Mouse (Mus musculus): Measurements from ENCODE around the gene Rnaseh2b. TPM values are rescaled to one million over a fixed set of nuclear protein-coding genes. Genes with fewer than 3 reads are reported as not detected.

Rnaseh2b gene
- polyA plus RNA-seq, 1 experiment from 2014 or later = 65.0 TPM

DNA sequence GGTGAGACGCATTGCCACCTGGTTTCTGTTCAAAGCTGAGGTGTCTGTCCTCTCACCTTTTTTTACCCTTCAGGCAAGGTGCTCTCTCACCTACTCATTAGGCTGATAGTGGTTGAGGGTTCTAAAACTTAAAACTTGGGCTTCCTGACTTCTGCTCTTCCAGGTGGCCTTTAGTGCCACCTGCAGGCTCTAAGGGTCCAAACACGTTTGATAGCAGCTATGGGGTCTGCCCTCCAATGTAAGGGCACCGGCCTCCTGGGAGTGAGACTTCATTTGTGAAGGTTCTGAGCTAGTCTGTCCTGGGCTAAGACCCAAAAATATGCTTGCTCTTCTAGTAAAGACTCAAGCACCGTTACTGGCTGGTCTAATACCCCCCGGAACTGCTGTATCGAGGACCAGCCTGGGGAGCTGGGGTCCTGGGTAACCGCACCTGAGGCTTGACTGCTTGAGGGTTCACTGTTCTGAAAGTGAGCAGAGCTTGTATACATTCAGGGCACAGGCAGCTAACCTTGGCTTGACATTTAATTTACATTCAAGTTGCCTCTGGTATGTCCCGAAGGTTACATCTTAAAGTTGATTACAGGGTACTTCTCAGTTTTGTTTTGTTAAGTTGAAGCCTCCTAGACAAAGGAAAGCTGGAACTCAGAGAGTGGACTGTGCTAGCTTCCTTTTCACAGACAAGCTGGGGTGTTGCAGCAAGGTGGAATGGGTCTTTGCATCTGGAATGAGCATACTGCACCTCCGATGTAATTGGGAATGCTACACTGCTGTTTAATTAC is 41.7 kb downstream of the Rnaseh2b start:
- Histone ChIP-seq H3K4me2 (replicated peaks; ENCODE audit: low read depth, low read length) (no peak overlapping the region), H3K27ac (ENCODE audit: low read length) (no peak overlapping the region), H3K4me3 (ENCODE audit: low read depth, low read length) (no peak overlapping the region), H3K27me3 (ENCODE audit: control insufficient read depth, insufficient read depth, low read length) (no peaks in the 10 kb centered on the region), H3K9ac (replicated peaks; ENCODE audit: low read depth, low read length) (no peak overlapping the region), H3K9me3 (ENCODE audit: control insufficient read depth, low read depth, low read length) (no peaks in the 10 kb centered on the region), H3K4me1 (ENCODE audit: control insufficient read depth, insufficient read depth, low read length) (0 out of 2 replicates have a peak, but pooled peaks cover 4% of the 10 kb centered on the region), H3K36me3 (ENCODE audit: control insufficient read depth, insufficient read depth, low read length) (no peaks in the 10 kb centered on the region)
- WGBS = 71% methylated on average over 9 of the region's 9 CpGs
- ATAC-seq (ENCODE audit: insufficient number of reproducible peaks, insufficient read depth, low FRiP score, low read depth) = no peak

- no peak overlapping the region for H3K4me2 ChIP-seq (replicated peaks; ENCODE audit: low read depth, low read length)
- no peak for ATAC-seq (ENCODE audit: insufficient number of reproducible peaks, insufficient read depth, low FRiP score, low read depth)
- 89% methylated on average over 1 of the region's 1 CpGs for WGBS
- H3K4me3 ChIP-seq (ENCODE audit: low read depth, low read length) = no peak overlapping the region
- H3K27me3 ChIP-seq (ENCODE audit: control insufficient read depth, insufficient read depth, low read length) = no peaks in the 10 kb centered on the region
- H3K4me1 ChIP-seq (ENCODE audit: control insufficient read depth, insufficient read depth, low read length) = peaks cover 3% of the 10 kb centered on the region; the same call in 1 of the 2 replicates
- H3K9ac ChIP-seq (replicated peaks; ENCODE audit: low read depth, low read length) = no peak overlapping the region
- H3K36me3 ChIP-seq (ENCODE audit: control insufficient read depth, insufficient read depth, low read length) = no peaks in the 10 kb centered on the region
- H3K27ac ChIP-seq (ENCODE audit: low read length) = no peak overlapping the region
- H3K9me3 ChIP-seq (ENCODE audit: control insufficient read depth, low read depth, low read length) = no peaks in the 10 kb centered on the region
These were observed 46.8 kb downstream of the Rnaseh2b start for GRCm38 (mm10) chr14:62339196-62339595.

DNA sequence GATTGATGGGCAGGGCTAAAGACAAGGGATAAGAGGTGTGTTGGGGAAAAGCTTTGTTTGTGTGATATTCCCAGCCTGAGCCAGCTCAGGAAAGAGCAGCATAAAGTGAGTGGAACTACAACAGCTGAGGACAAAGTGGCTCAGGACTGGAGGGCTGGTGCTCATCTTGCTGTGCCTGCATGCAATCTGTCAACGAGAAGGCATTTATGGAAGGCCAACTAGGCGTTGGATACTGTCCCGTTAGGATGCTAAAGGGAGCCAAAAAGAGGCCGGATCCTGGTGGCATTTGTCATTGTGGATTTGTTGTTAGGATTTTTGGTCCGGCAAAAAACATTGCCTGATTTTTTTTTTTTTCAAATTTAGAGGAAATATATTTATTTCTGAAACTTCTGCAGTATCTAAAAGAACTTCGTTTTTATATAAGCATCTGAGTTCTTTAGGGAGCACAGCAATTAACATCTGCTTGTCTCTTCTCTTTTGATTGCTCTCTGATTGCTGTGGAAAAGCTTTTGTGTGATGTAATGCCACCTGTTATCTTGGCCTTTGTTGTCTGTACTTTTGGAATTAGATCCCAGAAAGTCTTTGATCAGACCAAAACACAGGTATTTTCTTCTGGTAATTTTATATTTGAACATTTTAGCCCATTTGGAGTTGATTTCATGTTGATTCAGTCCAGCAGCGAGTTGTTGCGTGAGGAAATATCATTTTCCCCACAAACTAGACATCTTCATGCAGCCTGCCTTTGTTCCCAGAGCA is 49.7 kb downstream of the Rnaseh2b start:
- ATAC-seq (ENCODE audit: insufficient number of reproducible peaks, insufficient read depth, low FRiP score, low read depth) = no peak

GRCm38 (mm10) chr14:62342643-62343144 is 50.3 kb downstream of the Rnaseh2b start:
- no peak for ATAC-seq (ENCODE audit: insufficient number of reproducible peaks, insufficient read depth, low FRiP score, low read depth)
- no peak overlapping the region for H3K4me3 ChIP-seq (ENCODE audit: low read depth, low read length)
- H3K27me3 ChIP-seq (ENCODE audit: control insufficient read depth, insufficient read depth, low read length) = no peaks in the 10 kb centered on the region
- H3K4me2 ChIP-seq (replicated peaks; ENCODE audit: low read depth, low read length) = no peak overlapping the region
- H3K9me3 ChIP-seq (ENCODE audit: control insufficient read depth, low read depth, low read length) = no peaks in the 10 kb centered on the region
- no peak overlapping the region for H3K27ac ChIP-seq (ENCODE audit: low read length)
- 64% methylated on average over 10 of the region's 10 CpGs for WGBS
- no peak overlapping the region for H3K9ac ChIP-seq (replicated peaks; ENCODE audit: low read depth, low read length)
- H3K36me3 ChIP-seq (ENCODE audit: control insufficient read depth, insufficient read depth, low read length) = no peaks in the 10 kb centered on the region
- H3K4me1 ChIP-seq (ENCODE audit: control insufficient read depth, insufficient read depth, low read length) = peaks cover 3% of the 10 kb centered on the region; the same call in 1 of the 2 replicates

More for the DNA sequence above, 49.7 kb downstream of the Rnaseh2b start:
- Histone ChIP-seq H3K4me2 (replicated peaks; ENCODE audit: low read depth, low read length) (no peak overlapping the region), H3K9me3 (ENCODE audit: control insufficient read depth, low read depth, low read length) (no peaks in the 10 kb centered on the region), H3K4me1 (ENCODE audit: control insufficient read depth, insufficient read depth, low read length) (peaks cover 3% of the 10 kb centered on the region; the same call in 1 of the 2 replicates), H3K4me3 (ENCODE audit: low read depth, low read length) (no peak overlapping the region), H3K9ac (replicated peaks; ENCODE audit: low read depth, low read length) (no peak overlapping the region), H3K27ac (ENCODE audit: low read length) (no peak overlapping the region), H3K27me3 (ENCODE audit: control insufficient read depth, insufficient read depth, low read length) (no peaks in the 10 kb centered on the region), H3K36me3 (ENCODE audit: control insufficient read depth, insufficient read depth, low read length) (no peaks in the 10 kb centered on the region)
- WGBS = 68% methylated on average over 8 of the region's 8 CpGs

GRCm38 (mm10) chr14:62346570-62346969 is 54.2 kb downstream of the Rnaseh2b start:
- Histone ChIP-seq H3K4me2 (replicated peaks; ENCODE audit: low read depth, low read length) (no peak overlapping the region), H3K9me3 (ENCODE audit: control insufficient read depth, low read depth, low read length) (no peaks in the 10 kb centered on the region), H3K27ac (ENCODE audit: low read length) (no peak overlapping the region), H3K36me3 (ENCODE audit: control insufficient read depth, insufficient read depth, low read length) (no peaks in the 10 kb centered on the region; the same call in 1 of the 2 replicates), H3K4me1 (ENCODE audit: control insufficient read depth, insufficient read depth, low read length) (peaks cover 3% of the 10 kb centered on the region; the same call in 1 of the 2 replicates), H3K9ac (replicated peaks; ENCODE audit: low read depth, low read length) (no peak overlapping the region), H3K27me3 (ENCODE audit: control insufficient read depth, insufficient read depth, low read length) (no peaks in the 10 kb centered on the region), H3K4me3 (ENCODE audit: low read depth, low read length) (no peak overlapping the region)
- WGBS = 69% methylated on average over 11 of the region's 11 CpGs
- no peak for ATAC-seq (ENCODE audit: insufficient number of reproducible peaks, insufficient read depth, low FRiP score, low read depth)

DNA sequence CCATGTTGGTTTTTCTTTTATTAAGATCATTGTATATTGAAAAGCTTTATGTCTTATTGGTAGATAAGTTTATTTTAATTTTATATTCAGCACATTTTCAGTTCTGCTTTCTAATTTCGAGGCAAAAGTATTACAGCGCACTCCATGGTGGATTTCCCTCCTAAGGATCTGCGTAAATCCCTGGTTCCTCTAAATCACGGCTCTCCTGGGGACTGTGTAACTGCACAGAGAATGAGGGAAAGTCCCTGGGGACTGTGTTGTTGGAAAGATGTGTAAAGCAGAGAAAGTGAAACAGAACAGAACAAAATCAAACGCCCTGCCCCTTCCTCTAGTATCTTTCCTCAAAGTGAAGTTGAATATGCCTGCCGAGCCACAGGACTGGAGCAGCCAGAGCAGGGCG is 54.7 kb downstream of the Rnaseh2b start:
- no peak overlapping the region for H3K4me3 ChIP-seq (ENCODE audit: low read depth, low read length)
- H3K4me2 ChIP-seq (replicated peaks; ENCODE audit: low read depth, low read length) = no peak overlapping the region
- no peaks in the 10 kb centered on the region for H3K4me1 ChIP-seq (ENCODE audit: control insufficient read depth, insufficient read depth, low read length)
- H3K36me3 ChIP-seq (ENCODE audit: control insufficient read depth, insufficient read depth, low read length) = no peaks in the 10 kb centered on the region; the same call in 1 of the 2 replicates
- WGBS = 85% methylated on average over 7 of the region's 7 CpGs
- H3K9me3 ChIP-seq (ENCODE audit: control insufficient read depth, low read depth, low read length) = no peaks in the 10 kb centered on the region
- H3K9ac ChIP-seq (replicated peaks; ENCODE audit: low read depth, low read length) = no peak overlapping the region
- H3K27ac ChIP-seq (ENCODE audit: low read length) = no peak overlapping the region
- H3K27me3 ChIP-seq (ENCODE audit: control insufficient read depth, insufficient read depth, low read length) = no peaks in the 10 kb centered on the region
- ATAC-seq (ENCODE audit: insufficient number of reproducible peaks, insufficient read depth, low FRiP score, low read depth) = no peak

DNA sequence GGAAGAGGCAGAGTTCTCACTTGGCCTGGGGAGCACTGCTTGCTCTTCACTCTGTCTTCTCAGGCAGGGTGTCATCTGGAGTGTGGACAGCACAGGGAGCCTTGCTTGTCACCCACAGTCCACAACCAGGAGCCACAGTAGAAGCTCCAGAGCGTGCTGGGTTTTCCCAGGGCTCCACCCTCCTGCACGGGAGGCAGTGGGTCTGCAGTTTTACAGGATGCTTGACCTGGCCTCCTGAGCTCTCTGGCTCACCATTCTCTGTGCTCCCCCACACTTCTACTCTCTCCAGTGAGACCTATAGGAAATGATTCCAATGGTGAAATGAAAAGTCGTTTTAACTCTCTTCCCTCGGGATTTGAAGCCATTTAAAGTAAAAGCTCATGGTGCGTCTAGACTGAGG is 57.4 kb downstream of the Rnaseh2b start:
- no peak overlapping the region for H3K27ac ChIP-seq (ENCODE audit: low read length)
- WGBS = 81% methylated on average over 5 of the region's 5 CpGs
- no peak for ATAC-seq (ENCODE audit: insufficient number of reproducible peaks, insufficient read depth, low FRiP score, low read depth)
- H3K36me3 ChIP-seq (ENCODE audit: control insufficient read depth, insufficient read depth, low read length) = no peaks in the 10 kb centered on the region; the same call in 1 of the 2 replicates
- no peaks in the 10 kb centered on the region for H3K9me3 ChIP-seq (ENCODE audit: control insufficient read depth, low read depth, low read length)
- H3K4me3 ChIP-seq (ENCODE audit: low read depth, low read length) = no peak overlapping the region
- H3K4me1 ChIP-seq (ENCODE audit: control insufficient read depth, insufficient read depth, low read length) = no peaks in the 10 kb centered on the region
- H3K27me3 ChIP-seq (ENCODE audit: control insufficient read depth, insufficient read depth, low read length) = no peaks in the 10 kb centered on the region
- no peak overlapping the region for H3K9ac ChIP-seq (replicated peaks; ENCODE audit: low read depth, low read length)
- no peak overlapping the region for H3K4me2 ChIP-seq (replicated peaks; ENCODE audit: low read depth, low read length)

GRCm38 (mm10) chr14:62350186-62350585 is 57.8 kb downstream of the Rnaseh2b start:
- Histone ChIP-seq H3K27me3 (ENCODE audit: control insufficient read depth, insufficient read depth, low read length) (no peaks in the 10 kb centered on the region), H3K4me3 (ENCODE audit: low read depth, low read length) (no peak overlapping the region), H3K9ac (replicated peaks; ENCODE audit: low read depth, low read length) (no peak overlapping the region), H3K4me2 (replicated peaks; ENCODE audit: low read depth, low read length) (no peak overlapping the region), H3K9me3 (ENCODE audit: control insufficient read depth, low read depth, low read length) (no peaks in the 10 kb centered on the region), H3K4me1 (ENCODE audit: control insufficient read depth, insufficient read depth, low read length) (no peaks in the 10 kb centered on the region), H3K27ac (ENCODE audit: low read length) (no peak overlapping the region), H3K36me3 (ENCODE audit: control insufficient read depth, insufficient read depth, low read length) (no peaks in the 10 kb centered on the region; the same call in 1 of the 2 replicates)
- WGBS = 79% methylated on average over 4 of the region's 4 CpGs
- no peak for ATAC-seq (ENCODE audit: insufficient number of reproducible peaks, insufficient read depth, low FRiP score, low read depth)
